Mouse (Mus musculus): ENCODE results near the gene Mrap2. TPM values are rescaled to one million over a fixed set of nuclear protein-coding genes. Genes with fewer than 3 reads are reported as not detected.

Mrap2 gene
- polyA plus RNA-seq, 2 experiments = 0.14 to 0.22 TPM

- no peak overlapping the region for H3K9ac ChIP-seq (ENCODE audit: low read depth, low read length, severe bottlenecking)
- H3K27me3 ChIP-seq (ENCODE audit: control insufficient read depth, insufficient read depth, low read length) = no peaks in the 10 kb centered on the region
- no peak for DNase-seq (ENCODE audit: low spot score)
- H3K4me3 ChIP-seq (replicated peaks; ENCODE audit: low read length) = no peak overlapping the region
- no peak overlapping the region for H3K27ac ChIP-seq (replicated peaks; ENCODE audit: low read depth, low read length)
- no peak for ATAC-seq (ENCODE audit: low FRiP score, low read depth)
- no peak overlapping the region for H3K4me2 ChIP-seq (replicated peaks; ENCODE audit: low read depth, low read length, severe bottlenecking)
- no peaks in the 10 kb centered on the region for H3K4me1 ChIP-seq (ENCODE audit: control insufficient read depth, insufficient read depth, low read length)
- no peak for TF ChIP-seq POLR2A (IDR thresholded peaks at IDR 0.05; ENCODE audit: borderline replicate concordance, extremely low read depth, insufficient read depth, insufficient read length)
- 92% methylated on average over 3 of the region's 3 CpGs for WGBS
- peaks cover 55% of the 10 kb centered on the region for H3K36me3 ChIP-seq (ENCODE audit: control insufficient read depth, insufficient read depth, low read length)
- H3K9me3 ChIP-seq (ENCODE audit: control insufficient read depth, low read length) = peaks cover 2% of the 10 kb centered on the region; the same call in 1 of the 2 replicates
These were observed 53.2 kb downstream of the Mrap2 start for GRCm38 (mm10) chr9:87197277-87197676.

- H3K27ac ChIP-seq (replicated peaks; ENCODE audit: low read depth, low read length) = no peak overlapping the region
- H3K9me3 ChIP-seq (ENCODE audit: control insufficient read depth, low read length) = no peaks in the 10 kb centered on the region
- 93% methylated on average over 6 of the region's 6 CpGs for WGBS
- H3K4me2 ChIP-seq (replicated peaks; ENCODE audit: low read depth, low read length, severe bottlenecking) = no peak overlapping the region
- DNase-seq (ENCODE audit: low spot score) = no peak
- H3K4me3 ChIP-seq (replicated peaks; ENCODE audit: low read length) = no peak overlapping the region
- peaks cover 48% of the 10 kb centered on the region for H3K36me3 ChIP-seq (ENCODE audit: control insufficient read depth, insufficient read depth, low read length)
- H3K27me3 ChIP-seq (ENCODE audit: control insufficient read depth, insufficient read depth, low read length) = no peaks in the 10 kb centered on the region
- no peak overlapping the region for H3K9ac ChIP-seq (ENCODE audit: low read depth, low read length, severe bottlenecking)
- H3K4me1 ChIP-seq (ENCODE audit: control insufficient read depth, insufficient read depth, low read length) = no peaks in the 10 kb centered on the region
- TF ChIP-seq POLR2A (IDR thresholded peaks at IDR 0.05; ENCODE audit: borderline replicate concordance, extremely low read depth, insufficient read depth, insufficient read length) = no peak
- ATAC-seq (ENCODE audit: low FRiP score, low read depth) = no peak
These were observed 53.9 kb downstream of the Mrap2 start for GRCm38 (mm10) chr9:87198036-87198435.

- H3K36me3 ChIP-seq (ENCODE audit: control insufficient read depth, insufficient read depth, low read length) = peaks cover 53% of the 10 kb centered on the region
- WGBS = 91% methylated on average over 5 of the region's 5 CpGs
These were observed 56.3 kb downstream of the Mrap2 start for GRCm38 (mm10) chr9:87200426-87200825.

GRCm38 (mm10) chr9:87200919-87201318, 56.8 kb downstream of the Mrap2 start:
- peaks cover 53% of the 10 kb centered on the region for H3K36me3 ChIP-seq (ENCODE audit: control insufficient read depth, insufficient read depth, low read length)
- no peak for TF ChIP-seq POLR2A (IDR thresholded peaks at IDR 0.05; ENCODE audit: borderline replicate concordance, extremely low read depth, insufficient read depth, insufficient read length)
- WGBS = 95% methylated on average over 4 of the region's 4 CpGs

More at GRCm38 (mm10) chr9:87200426-87200825, 56.3 kb downstream of the Mrap2 start:
- Histone ChIP-seq H3K27me3 (ENCODE audit: control insufficient read depth, insufficient read depth, low read length) (no peaks in the 10 kb centered on the region), H3K4me2 (replicated peaks; ENCODE audit: low read depth, low read length, severe bottlenecking) (no peak overlapping the region), H3K27ac (replicated peaks; ENCODE audit: low read depth, low read length) (no peak overlapping the region), H3K4me3 (replicated peaks; ENCODE audit: low read length) (no peak overlapping the region), H3K9ac (ENCODE audit: low read depth, low read length, severe bottlenecking) (no peak overlapping the region), H3K9me3 (ENCODE audit: control insufficient read depth, low read length) (no peaks in the 10 kb centered on the region), H3K4me1 (ENCODE audit: control insufficient read depth, insufficient read depth, low read length) (no peaks in the 10 kb centered on the region)
- no peak for TF ChIP-seq POLR2A (IDR thresholded peaks at IDR 0.05; ENCODE audit: borderline replicate concordance, extremely low read depth, insufficient read depth, insufficient read length)
- ATAC-seq (ENCODE audit: low FRiP score, low read depth) = no peak
- DNase-seq (ENCODE audit: low spot score) = no peak

GRCm38 (mm10) chr9:87202431-87202830, 58.3 kb downstream of the Mrap2 start:
- no peaks in the 10 kb centered on the region for H3K4me1 ChIP-seq (ENCODE audit: control insufficient read depth, insufficient read depth, low read length)
- no peak overlapping the region for H3K4me3 ChIP-seq (replicated peaks; ENCODE audit: low read length)
- 93% methylated on average over 6 of the region's 6 CpGs for whole genome bisulfite sequencing
- no peak overlapping the region for H3K27ac ChIP-seq (replicated peaks; ENCODE audit: low read depth, low read length)
- peaks cover 47% of the 10 kb centered on the region for H3K36me3 ChIP-seq (ENCODE audit: control insufficient read depth, insufficient read depth, low read length)
- H3K9me3 ChIP-seq (ENCODE audit: control insufficient read depth, low read length) = no peaks in the 10 kb centered on the region
- DNase-seq (ENCODE audit: low spot score) (no peak), ATAC-seq (ENCODE audit: low FRiP score, low read depth) (no peak)
- H3K4me2 ChIP-seq (replicated peaks; ENCODE audit: low read depth, low read length, severe bottlenecking) = no peak overlapping the region
- no peak for TF ChIP-seq POLR2A (IDR thresholded peaks at IDR 0.05; ENCODE audit: borderline replicate concordance, extremely low read depth, insufficient read depth, insufficient read length)
- no peak overlapping the region for H3K9ac ChIP-seq (ENCODE audit: low read depth, low read length, severe bottlenecking)
- no peaks in the 10 kb centered on the region for H3K27me3 ChIP-seq (ENCODE audit: control insufficient read depth, insufficient read depth, low read length)

More at GRCm38 (mm10) chr9:87200919-87201318, 56.8 kb downstream of the Mrap2 start:
- no peaks in the 10 kb centered on the region for H3K27me3 ChIP-seq (ENCODE audit: control insufficient read depth, insufficient read depth, low read length)
- no peak overlapping the region for H3K4me2 ChIP-seq (replicated peaks; ENCODE audit: low read depth, low read length, severe bottlenecking)
- no peak overlapping the region for H3K27ac ChIP-seq (replicated peaks; ENCODE audit: low read depth, low read length)
- no peak overlapping the region for H3K9ac ChIP-seq (ENCODE audit: low read depth, low read length, severe bottlenecking)
- DNase-seq (ENCODE audit: low spot score) (no peak), ATAC-seq (ENCODE audit: low FRiP score, low read depth) (no peak)
- no peaks in the 10 kb centered on the region for H3K9me3 ChIP-seq (ENCODE audit: control insufficient read depth, low read length)
- H3K4me3 ChIP-seq (replicated peaks; ENCODE audit: low read length) = no peak overlapping the region
- no peaks in the 10 kb centered on the region for H3K4me1 ChIP-seq (ENCODE audit: control insufficient read depth, insufficient read depth, low read length)

Data from limb, embryonic 14.5 days (tissue).